8 mouse cellular contexts compared by ENCODE assay signal in genomic region chr17:29048748-29049507, GRCm38 (mm10). TPM values are rescaled to one million over a fixed set of nuclear protein-coding genes. Genes with fewer than 3 reads are reported as not detected.
A peak's percentile ranks its signal among the peaks of the same experiment; 100 is the strongest.
DNase-seq lines count a peak whose midpoint lies in the region; ATAC-seq and TF ChIP-seq lines count a peak whose summit lies in the region.

No protein-coding gene starts in this region.

- DNase-seq in R1 (ENCODE audit: low read depth, low spot score), result peak; percentile 76
- DNase-seq in cerebellum, adult 2 months, result peak; percentile 87 to 93
- peak; percentile 91 for DNase-seq in forebrain, postnatal 0 days
- DNase-seq in left cerebral cortex, adult 11 months (ENCODE audit: low spot score), result peak; percentile 78
- DNase-seq in right cerebral cortex, postnatal 10 days (ENCODE audit: low spot score in 2 of 2), result peak; percentile 92 to 93
- DNase-seq in urinary bladder, postnatal 36 days (ENCODE audit: low spot score in 2 of 2), result peak; percentile 83 to 87

- H3K4me1 ChIP-seq in cerebellum, adult 2 months (ENCODE audit: control insufficient read depth, insufficient read depth, low read length), result peaks cover 40% of the 10 kb centered on the region
- no peaks in the 10 kb centered on the region for H3K4me1 ChIP-seq in forebrain, postnatal 0 days (ENCODE audit: insufficient read depth)
- peaks cover 23% of the 10 kb centered on the region; the same call in 1 of the 2 replicates for H3K4me1 ChIP-seq in hindbrain, embryonic 15.5 days (replicated peaks)
- peaks cover 56% of the 10 kb centered on the region for H3K4me1 ChIP-seq in megakaryocyte, embryonic 14.5 days

- no peak overlapping the region for H3K9ac ChIP-seq in forebrain, postnatal 0 days
- H3K9ac ChIP-seq in hindbrain, embryonic 15.5 days, result no peak overlapping the region

- no peaks in the 10 kb centered on the region for H3K9me3 ChIP-seq in forebrain, postnatal 0 days (ENCODE audit: low read length)
- H3K9me3 ChIP-seq in hindbrain, embryonic 15.5 days, result no peaks in the 10 kb centered on the region
- no peaks in the 10 kb centered on the region for H3K9me3 ChIP-seq in megakaryocyte, embryonic 14.5 days

- H3K4me2 ChIP-seq in forebrain, postnatal 0 days (ENCODE audit: low read depth), result no peak overlapping the region
- H3K4me2 ChIP-seq in hindbrain, embryonic 15.5 days, result no peak overlapping the region

- TF ChIP-seq POLR2A in cerebellum, adult 2 months (IDR thresholded peaks at IDR 0.05; ENCODE audit: borderline replicate concordance, insufficient read depth, low read length), result no peak

- ATAC-seq in forebrain, postnatal 0 days, result peak; percentile 60
- ATAC-seq in hindbrain, embryonic 15.5 days (ENCODE audit: low FRiP score, low read depth), result peak; percentile 45

- WGBS in cerebellum, adult 2 months, result 6% methylated on average over 13 of the region's 13 CpGs
- WGBS in forebrain, postnatal 0 days, result 20% methylated on average over 13 of the region's 13 CpGs
- WGBS in hindbrain, embryonic 15.5 days, result 21% methylated on average over 13 of the region's 13 CpGs

- H3K36me3 ChIP-seq in forebrain, postnatal 0 days (ENCODE audit: insufficient read depth), result peaks cover 30% of the 10 kb centered on the region
- H3K36me3 ChIP-seq in hindbrain, embryonic 15.5 days, result peaks cover 32% of the 10 kb centered on the region
- H3K36me3 ChIP-seq in megakaryocyte, embryonic 14.5 days (replicated peaks; ENCODE audit: low read length), result peaks cover 78% of the 10 kb centered on the region

- H3K27ac ChIP-seq in cerebellum, adult 2 months (ENCODE audit: insufficient read depth, low read length), result no peak overlapping the region; the same call in 1 of the 2 replicates
- H3K27ac ChIP-seq in forebrain, postnatal 0 days (ENCODE audit: low read depth, low read length), result peak overlapping the region; percentile 24
- H3K27ac ChIP-seq in hindbrain, embryonic 15.5 days (replicated peaks), result no peak overlapping the region

- peak; percentile 89 for TF ChIP-seq CTCF in cerebellum, adult 2 months (IDR thresholded peaks at IDR 0.05; ENCODE audit: borderline replicate concordance, insufficient read depth, low read depth, low read length)
- TF ChIP-seq CTCF in forebrain, postnatal 0 days (IDR thresholded peaks at IDR 0.05; ENCODE audit: low read depth), result peak; percentile 88

- H3K4me3 ChIP-seq in cerebellum, adult 2 months (replicated peaks; ENCODE audit: insufficient read depth, low read depth, low read length), result no peak overlapping the region
- no peak overlapping the region for H3K4me3 ChIP-seq in forebrain, postnatal 0 days (ENCODE audit: low read depth, low read length)
- no peak overlapping the region for H3K4me3 ChIP-seq in hindbrain, embryonic 15.5 days
- peak overlapping the region; percentile 71 for H3K4me3 ChIP-seq in megakaryocyte, embryonic 14.5 days (replicated peaks)

- H3K27me3 ChIP-seq in cerebellum, adult 2 months (ENCODE audit: control insufficient read depth, insufficient read depth, low read length), result no peaks in the 10 kb centered on the region
- H3K27me3 ChIP-seq in forebrain, postnatal 0 days (ENCODE audit: insufficient read depth, low read length), result no peaks in the 10 kb centered on the region
- H3K27me3 ChIP-seq in hindbrain, embryonic 15.5 days, result no peaks in the 10 kb centered on the region
- no peaks in the 10 kb centered on the region for H3K27me3 ChIP-seq in megakaryocyte, embryonic 14.5 days (replicated peaks)

RNA-seq across cellular contexts. Expression of gene Srsf3, which starts 16.5 kb away (rescaled TPM):
- polyA plus RNA-seq in cerebellum, adult 2 months (2012; rRNA removed), result 129 and 136 TPM in 2 replicates
- total RNA-seq in forebrain, postnatal 0 days (2014; rRNA removed), result 263 and 287 TPM in 2 replicates
- polyA plus RNA-seq in forebrain, postnatal 0 days (2015; fragmentation: Nextera tagmentation; extraction: Ambion mirVana), result 367 and 416 TPM in 2 replicates
- polyA plus RNA-seq in hindbrain, embryonic 15.5 days (2015; fragmentation: Nextera tagmentation; extraction: Ambion mirVana), result 411 and 428 TPM in 2 replicates
- 27.5 and 103 TPM in 2 replicates for polyA plus RNA-seq in megakaryocyte, embryonic 14.5 days (2012; ENCODE audit: insufficient read depth, low replicate concordance)

RNA-seq across cellular contexts. Expression of gene Stk38, which starts 41.1 kb away (rescaled TPM):
- polyA plus RNA-seq in cerebellum, adult 2 months (2012; rRNA removed), result 82.8 and 86.7 TPM in 2 replicates
- total RNA-seq in forebrain, postnatal 0 days (2014; rRNA removed), result 49.0 and 58.8 TPM in 2 replicates
- 32.8 and 43.7 TPM in 2 replicates for polyA plus RNA-seq in forebrain, postnatal 0 days (2015; fragmentation: Nextera tagmentation; extraction: Ambion mirVana)
- 83.0 and 88.0 TPM in 2 replicates for polyA plus RNA-seq in hindbrain, embryonic 15.5 days (2015; fragmentation: Nextera tagmentation; extraction: Ambion mirVana)
- polyA plus RNA-seq in megakaryocyte, embryonic 14.5 days (2012; ENCODE audit: insufficient read depth, low replicate concordance), result 32.2 and 64.5 TPM in 2 replicates

RNA-seq across cellular contexts. Expression of gene Cdkn1a, which starts 41.8 kb away (rescaled TPM):
- polyA plus RNA-seq in cerebellum, adult 2 months (2012; rRNA removed), result 12.6 and 19.4 TPM in 2 replicates
- 15.3 and 20.0 TPM in 2 replicates for total RNA-seq in forebrain, postnatal 0 days (2014; rRNA removed)
- polyA plus RNA-seq in forebrain, postnatal 0 days (2015; fragmentation: Nextera tagmentation; extraction: Ambion mirVana), result 94.3 and 121 TPM in 2 replicates
- polyA plus RNA-seq in hindbrain, embryonic 15.5 days (2015; fragmentation: Nextera tagmentation; extraction: Ambion mirVana), result 109 and 115 TPM in 2 replicates
- 228 and 253 TPM in 2 replicates for polyA plus RNA-seq in megakaryocyte, embryonic 14.5 days (2012; ENCODE audit: insufficient read depth, low replicate concordance)
